Mouse (Mus musculus) thymus, adult 2 months (tissue): Measurements from ENCODE around the gene Arhgap24.

ENCODE experiments used
- CTCF ChIP-seq: fragments of 200-500 bp; IDR thresholded peaks from 2 replicates; pipeline ENCODE4 v1.5.1; 2012; ENCODE audit warnings: mild to moderate bottlenecking, control low read depth, low read length, moderate library complexity, borderline replicate concordance; ENCODE audit not compliant: control insufficient read depth, poor library complexity, insufficient read depth; ENCODE audit errors: extremely low read depth
- POLR2A ChIP-seq: fragments of 200-500 bp; IDR thresholded peaks from 2 replicates; pipeline ENCODE4 v1.6.1; 2012; ENCODE audit warnings: mild to moderate bottlenecking, low read length, control low read depth, moderate library complexity; ENCODE audit not compliant: control insufficient read depth, poor library complexity, insufficient read depth; ENCODE audit errors: extremely low read depth

- no peak for TF ChIP-seq CTCF
- TF ChIP-seq POLR2A = no peak
These were observed 16.0 kb downstream of the Arhgap24 start for GRCm38 (mm10) chr5:102497205-102497604.
